Mouse (Mus musculus) splenic B cell, adult 2 months (primary cell): ENCODE data around the gene Snap25.

Experiments used
- DNase-seq: peaks from one replicate; pipeline ENCODE4 v3.0.0-alpha.2; 2011; ENCODE audit warnings: low read depth, low spot score
- H3K27me3 ChIP-seq: 2 replicates; pipeline ENCODE4 v1.6.1; 2012; ENCODE audit warnings: mild to moderate bottlenecking, low read length, moderate library complexity, mixed read lengths; ENCODE audit not compliant: control insufficient read depth, poor library complexity, insufficient read depth, severe bottlenecking
- H3K36me3 ChIP-seq: 2 replicates; pipeline ENCODE4 v1.6.1; 2012; ENCODE audit warnings: mild to moderate bottlenecking, low read length, moderate library complexity, mixed read lengths; ENCODE audit not compliant: control insufficient read depth, poor library complexity, insufficient read depth, severe bottlenecking

Snap25 gene

DNA sequence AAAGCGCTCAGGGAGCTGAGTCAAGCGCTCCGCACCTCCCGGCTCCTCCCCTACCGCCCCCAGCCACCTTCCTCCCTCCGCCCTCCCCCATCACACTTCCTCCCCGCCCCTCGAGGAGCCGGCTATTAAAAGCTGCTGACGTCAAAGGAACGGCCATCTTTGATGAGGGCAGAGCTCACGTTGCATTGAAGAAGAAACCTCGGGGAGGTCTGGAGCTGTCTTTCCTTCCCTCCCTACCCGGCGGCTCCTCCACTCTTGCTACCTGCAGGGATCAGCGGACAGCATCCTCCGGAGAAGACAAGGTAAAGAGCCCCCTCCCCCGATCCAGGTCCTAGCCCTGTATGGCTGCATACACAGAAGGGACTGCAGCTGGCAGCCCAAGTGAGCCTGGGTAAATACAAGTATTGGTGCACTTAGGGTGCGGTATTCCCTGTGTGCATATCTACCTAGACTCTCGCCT is at the start of gene Snap25:
Gene Snap25, plus strand, starts transcription at position 155 of the 460 bp plus-strand sequence.
- DNase-seq, result no peak
- H3K27me3 ChIP-seq, result no peaks in the 10 kb centered on the region
- H3K36me3 ChIP-seq, result no peaks in the 10 kb centered on the region

DNA sequence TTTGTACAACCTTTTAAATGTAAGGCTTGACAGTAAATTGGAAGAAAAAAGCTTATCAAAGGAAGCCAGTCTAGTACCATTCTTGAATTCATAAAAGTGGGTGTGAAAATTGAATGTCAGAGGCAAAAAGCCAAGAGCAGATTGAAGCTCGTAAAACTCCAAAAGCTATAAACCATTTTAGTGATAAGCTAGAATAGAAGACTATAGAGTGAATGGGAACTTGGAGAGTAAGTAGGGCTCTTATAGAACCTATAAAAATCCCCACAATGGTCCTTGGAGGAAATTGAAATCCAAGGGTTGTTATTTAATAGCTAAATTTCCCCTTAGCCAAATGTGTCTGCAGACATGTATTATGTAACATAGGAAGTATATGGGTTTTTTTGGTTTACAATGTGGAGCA is 46.3 kb upstream of the Snap25 start:
- H3K36me3 ChIP-seq, result no peaks in the 10 kb centered on the region
- no peaks in the 10 kb centered on the region for H3K27me3 ChIP-seq
- no peak for DNase-seq

DNA sequence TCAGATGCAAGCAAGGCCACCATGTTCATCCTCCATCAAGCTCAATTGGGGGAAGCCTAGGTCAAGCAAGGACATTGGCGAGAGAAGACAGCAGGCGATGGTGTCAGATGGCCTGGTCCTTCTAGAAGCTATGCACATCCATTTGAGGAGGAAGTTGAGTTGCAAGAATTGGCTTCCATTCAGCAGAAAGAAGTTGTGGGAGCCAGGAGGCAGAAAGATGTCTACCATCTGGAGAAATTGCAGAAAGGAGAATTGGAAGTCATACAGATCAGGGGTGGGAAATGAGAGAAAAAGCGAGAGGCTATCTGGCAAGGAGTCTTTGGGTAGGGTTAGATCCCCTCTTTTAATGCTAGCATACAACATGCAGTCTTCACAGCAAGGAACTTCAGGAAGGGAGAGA is 44.1 kb upstream of the Snap25 start:
- no peak for DNase-seq
- Histone ChIP-seq H3K36me3 (no peaks in the 10 kb centered on the region), H3K27me3 (no peaks in the 10 kb centered on the region)

DNA sequence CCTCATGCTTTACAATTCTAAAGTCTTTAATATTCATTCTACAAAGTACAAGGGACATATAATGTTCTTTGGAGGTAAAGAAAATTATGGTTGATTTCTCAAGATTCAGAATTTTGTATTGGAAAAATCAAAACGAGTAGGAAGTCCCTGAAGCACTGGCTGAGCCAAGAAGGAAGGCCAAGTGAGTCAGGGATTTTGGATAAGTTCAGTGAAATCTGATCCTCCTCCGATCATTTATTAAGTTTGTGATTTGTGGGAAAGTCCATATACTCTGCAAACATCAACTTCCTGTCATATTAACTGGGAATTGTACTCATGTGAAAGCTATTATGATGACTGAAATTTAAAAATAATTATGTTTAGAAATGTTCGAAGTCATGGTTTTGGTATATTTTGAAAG is 43.6 kb upstream of the Snap25 start:
- Histone ChIP-seq H3K36me3 (no peaks in the 10 kb centered on the region), H3K27me3 (no peaks in the 10 kb centered on the region)
- no peak for DNase-seq

DNA sequence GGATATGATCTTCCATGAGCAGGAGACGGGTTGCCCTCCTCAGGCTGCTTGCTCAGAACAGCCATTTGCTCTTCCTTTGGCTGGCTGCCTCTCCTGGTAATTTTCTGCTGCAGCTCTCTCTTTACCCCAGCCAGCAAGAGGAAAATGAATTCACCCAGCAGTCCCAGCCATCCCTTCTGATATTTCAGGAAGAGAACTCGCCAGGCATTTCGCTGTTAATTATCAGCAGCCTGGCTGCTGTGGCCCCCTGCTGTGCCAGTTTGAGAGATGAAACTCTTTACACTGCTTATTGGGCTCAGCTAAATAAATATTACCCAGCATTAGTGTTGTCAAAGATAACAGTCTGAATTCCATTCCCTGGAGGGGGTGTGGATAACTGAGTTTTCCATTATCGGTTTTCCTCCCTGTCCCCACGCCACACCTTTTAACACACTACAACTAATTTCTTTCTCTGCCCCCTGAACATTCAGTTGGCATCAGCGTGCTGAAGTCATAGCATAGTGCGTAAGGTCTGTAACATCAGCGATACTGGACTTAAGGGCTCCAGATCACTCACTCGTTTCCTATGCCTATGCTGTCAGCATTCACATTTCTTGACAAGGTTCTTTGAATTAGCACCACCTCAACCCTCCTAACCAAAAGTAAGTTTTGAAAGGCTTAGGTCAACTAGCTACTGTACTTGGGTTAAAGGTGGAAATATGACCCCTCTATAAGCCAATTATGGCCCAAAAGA is 42.5 kb upstream of the Snap25 start:
- no peak for DNase-seq
- H3K27me3 ChIP-seq, result no peaks in the 10 kb centered on the region
- H3K36me3 ChIP-seq, result no peaks in the 10 kb centered on the region

DNA sequence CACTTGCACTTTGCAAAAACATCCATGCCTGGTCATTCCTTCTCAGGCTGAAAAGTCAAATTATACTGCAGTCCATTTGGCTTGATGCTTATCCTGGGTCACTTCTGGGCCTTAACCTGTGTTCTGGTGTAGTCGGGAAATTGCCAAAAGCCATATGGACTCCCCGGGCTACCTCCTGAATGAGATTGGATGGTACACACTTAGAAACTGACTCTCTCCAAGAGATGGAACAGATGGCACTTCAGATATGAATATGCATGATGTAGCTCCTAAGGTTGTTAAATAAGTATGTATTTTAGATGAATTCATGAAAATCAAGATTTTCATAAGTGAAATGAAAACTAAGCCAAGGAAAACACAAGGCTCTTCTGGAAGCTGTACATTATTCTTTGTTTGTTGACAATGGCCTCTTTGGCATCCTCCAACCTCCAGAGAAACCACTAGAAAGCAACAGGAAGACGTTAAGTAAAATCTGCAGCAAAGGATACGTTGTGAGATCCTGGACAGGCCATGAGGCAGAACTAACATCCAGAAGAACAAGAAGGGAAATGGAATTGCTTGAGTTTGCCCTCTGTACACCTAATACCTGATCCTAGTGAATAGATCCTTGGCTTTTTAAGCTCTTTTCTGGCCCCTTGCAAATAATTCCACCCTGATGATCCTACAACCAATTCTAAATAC is 39.0 kb upstream of the Snap25 start:
- 0 out of 2 replicates have a peak, but pooled peaks cover 2% of the 10 kb centered on the region for H3K27me3 ChIP-seq
- H3K36me3 ChIP-seq, result no peaks in the 10 kb centered on the region
- DNase-seq, result no peak

DNA sequence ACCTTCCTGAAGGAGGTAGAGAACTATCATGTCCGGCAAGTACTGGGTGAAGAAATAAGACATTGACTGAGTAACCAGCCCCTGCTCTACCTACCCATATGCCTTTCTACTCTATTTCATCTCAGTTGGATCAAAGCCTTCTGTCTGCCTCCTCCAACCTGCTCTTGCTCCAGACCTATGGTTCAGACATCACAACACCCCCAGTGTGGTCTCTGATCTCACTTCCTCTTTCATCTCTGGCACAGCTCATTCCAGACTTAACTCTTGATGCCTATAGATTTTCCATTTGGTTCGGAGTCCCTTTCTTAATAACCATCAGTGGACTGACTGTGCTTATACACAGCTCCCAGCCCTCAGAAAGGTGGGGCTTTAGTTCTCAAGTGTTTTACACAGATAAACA is 37.1 kb upstream of the Snap25 start:
- no peaks in the 10 kb centered on the region for H3K36me3 ChIP-seq
- no peak for DNase-seq
- 0 out of 2 replicates have a peak, but pooled peaks cover 2% of the 10 kb centered on the region for H3K27me3 ChIP-seq

DNA sequence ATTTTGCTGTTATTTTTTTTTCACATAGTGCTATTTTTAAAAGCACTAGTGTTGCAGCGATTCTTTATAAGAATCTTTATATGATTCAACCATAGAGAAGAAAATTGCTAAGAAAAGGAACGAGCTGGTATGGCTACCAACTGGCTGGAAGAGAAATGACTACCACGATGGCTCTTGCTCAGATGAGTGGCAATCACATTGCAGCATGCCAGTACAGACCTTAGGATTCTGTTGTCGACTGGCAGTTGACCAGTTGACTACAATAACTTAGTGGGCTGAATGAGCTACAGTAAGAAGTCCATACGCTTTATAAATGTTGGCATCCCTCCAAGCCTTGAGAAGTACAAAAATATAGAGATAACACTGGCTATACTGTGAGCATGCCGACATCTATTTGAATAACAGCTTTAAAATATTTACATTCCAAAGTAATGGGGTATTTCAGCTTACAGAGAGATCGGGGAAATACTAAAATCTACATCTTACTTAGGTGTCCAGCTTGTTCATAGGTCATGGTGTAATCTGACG is 36.3 kb upstream of the Snap25 start:
- Histone ChIP-seq H3K27me3 (0 out of 2 replicates have a peak, but pooled peaks cover 2% of the 10 kb centered on the region), H3K36me3 (no peaks in the 10 kb centered on the region)
- no peak for DNase-seq

DNA sequence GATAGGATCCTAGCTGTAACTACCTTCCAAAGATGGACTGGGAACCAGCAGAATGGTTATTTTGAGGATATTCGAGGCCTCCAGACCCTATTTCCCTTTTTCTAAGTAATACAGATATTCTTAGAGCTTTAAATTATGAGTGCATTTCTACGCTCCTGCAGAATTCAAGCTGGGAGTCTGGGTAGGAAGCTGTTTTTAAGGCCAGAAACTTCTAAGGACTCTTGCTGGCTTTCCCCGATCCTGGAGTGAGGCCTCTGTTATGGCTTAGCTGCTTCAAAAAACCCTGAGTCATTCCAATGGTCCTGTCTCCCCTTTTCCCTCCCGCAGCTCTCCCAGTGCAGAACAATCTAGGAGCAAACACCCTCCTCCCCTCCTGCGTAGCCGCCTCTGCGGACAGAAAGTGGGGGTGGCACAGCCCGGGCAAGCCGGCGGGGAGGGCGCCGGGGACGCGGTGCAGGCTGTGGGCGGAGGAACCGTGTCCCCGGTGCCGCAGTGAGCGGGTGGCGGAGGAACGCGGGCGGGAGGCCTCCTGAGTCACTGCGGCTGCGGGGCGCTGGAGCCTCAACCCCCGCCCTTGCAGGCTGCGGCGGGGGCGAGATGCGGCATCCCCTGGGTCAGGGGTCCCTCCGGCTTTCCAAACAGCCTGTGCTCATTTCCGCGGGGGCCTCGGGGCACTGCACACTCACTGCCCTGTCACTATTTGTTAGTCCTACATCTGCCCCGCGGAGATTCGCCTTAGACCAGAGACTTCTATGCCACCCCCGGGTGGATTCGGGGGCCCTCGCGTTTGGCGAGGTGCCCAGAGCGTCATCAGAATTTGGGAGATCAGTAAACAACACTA is 34.7 kb upstream of the Snap25 start:
- no peak for DNase-seq
- H3K36me3 ChIP-seq, result no peaks in the 10 kb centered on the region
- H3K27me3 ChIP-seq, result 0 out of 2 replicates have a peak, but pooled peaks cover 2% of the 10 kb centered on the region

DNA sequence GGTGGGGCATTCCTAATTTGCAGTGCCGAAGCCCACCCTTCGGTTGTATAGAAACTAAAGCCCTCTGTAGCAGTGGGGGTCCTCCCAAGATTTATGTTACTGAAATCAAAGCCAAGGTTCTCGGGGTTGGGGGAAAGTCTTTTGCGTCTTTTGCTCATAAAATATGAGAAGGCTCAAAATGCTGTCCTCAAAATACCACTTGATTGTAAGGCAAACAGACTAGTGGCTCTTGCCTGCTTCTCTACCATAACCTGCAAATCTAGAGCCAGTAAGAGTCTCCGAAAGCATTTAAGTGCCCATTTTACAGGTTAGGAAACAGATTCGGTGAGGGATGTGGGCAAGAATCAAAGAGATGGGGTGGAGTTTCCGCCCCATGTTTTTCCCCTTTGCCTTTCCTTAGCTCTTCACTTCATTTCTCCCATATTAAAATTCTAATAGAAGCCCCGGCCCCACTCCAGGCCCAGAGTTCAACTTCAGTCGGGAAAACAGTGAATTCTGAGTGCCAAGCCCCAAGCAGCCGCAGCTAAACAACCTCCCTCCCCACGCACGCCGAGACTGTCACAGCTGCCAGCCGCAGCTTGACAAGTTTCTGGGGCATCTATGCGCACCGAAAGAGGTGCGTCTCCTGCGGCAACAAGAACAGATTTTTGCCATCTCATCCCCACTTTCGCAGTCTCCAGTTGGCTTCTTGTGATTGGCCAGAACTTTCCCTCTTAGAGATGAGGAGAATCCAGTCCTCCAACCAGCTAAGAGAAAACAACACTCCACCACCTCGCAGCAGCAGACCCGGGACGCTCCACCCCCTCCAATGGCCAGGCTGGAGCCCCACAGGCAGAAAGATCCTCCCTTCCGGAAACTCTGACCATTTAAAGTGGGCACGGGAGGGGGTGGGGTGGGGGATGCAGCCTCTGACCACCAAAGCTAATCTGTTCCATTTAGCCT is 33.7 kb upstream of the Snap25 start:
- H3K27me3 ChIP-seq, result 0 out of 2 replicates have a peak, but pooled peaks cover 2% of the 10 kb centered on the region
- H3K36me3 ChIP-seq, result no peaks in the 10 kb centered on the region
- DNase-seq, result no peak

DNA sequence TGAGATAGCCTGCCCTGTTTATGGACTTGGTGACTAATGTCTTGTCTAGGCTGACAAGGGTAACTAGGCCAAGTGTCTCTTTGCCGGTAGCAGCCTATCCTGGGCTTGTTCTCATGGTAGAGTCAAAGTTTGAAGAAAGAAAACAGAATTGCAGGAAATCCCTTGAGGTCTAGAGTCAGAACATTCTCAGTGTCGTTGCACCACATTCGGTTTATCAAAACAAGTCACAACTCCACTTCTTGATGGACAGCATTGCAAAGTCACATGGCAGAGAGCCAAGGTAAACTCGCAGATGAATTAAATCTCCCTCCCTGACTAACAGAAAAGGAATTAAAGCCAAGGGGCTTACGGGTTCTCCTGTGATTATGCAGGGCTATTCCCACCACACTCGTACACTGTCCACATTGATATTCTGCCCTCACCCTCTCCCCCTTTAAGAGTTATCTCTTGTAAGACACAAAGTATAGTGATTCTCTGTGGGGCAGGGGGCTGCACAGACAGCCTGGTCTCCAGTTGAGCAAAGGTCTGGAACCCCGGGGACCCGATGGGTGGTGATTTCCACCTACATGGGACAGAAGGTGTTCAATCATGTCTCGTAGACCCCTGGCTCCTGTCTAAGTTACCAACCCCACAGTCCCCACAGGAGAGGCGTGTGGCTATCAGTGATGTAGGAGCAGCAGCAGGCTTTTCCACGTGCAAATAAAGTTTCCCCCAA is 30.9 kb upstream of the Snap25 start:
- Histone ChIP-seq H3K36me3 (no peaks in the 10 kb centered on the region), H3K27me3 (0 out of 2 replicates have a peak, but pooled peaks cover 2% of the 10 kb centered on the region)
- DNase-seq, result no peak

DNA sequence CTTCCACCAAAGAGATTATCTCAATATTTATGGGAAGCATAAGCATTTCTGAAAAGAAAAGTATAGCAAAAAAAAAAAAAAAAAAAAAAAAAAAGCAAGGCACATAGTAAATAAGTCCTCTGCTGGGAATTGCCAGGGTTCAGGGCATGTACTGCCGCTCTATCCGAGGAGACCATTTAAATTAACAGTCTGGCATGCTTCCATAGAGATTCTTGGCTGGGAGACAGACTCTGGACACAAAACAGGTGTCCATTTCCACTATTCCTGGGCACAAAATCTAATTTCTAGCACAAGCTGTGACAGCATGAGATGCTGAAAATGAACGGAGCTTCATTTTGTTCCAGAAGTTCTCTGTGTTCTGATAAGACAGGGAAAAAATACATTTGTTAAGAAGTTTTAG is 27.1 kb upstream of the Snap25 start:
- no peaks in the 10 kb centered on the region for H3K36me3 ChIP-seq
- DNase-seq, result no peak
- no peaks in the 10 kb centered on the region for H3K27me3 ChIP-seq

DNA sequence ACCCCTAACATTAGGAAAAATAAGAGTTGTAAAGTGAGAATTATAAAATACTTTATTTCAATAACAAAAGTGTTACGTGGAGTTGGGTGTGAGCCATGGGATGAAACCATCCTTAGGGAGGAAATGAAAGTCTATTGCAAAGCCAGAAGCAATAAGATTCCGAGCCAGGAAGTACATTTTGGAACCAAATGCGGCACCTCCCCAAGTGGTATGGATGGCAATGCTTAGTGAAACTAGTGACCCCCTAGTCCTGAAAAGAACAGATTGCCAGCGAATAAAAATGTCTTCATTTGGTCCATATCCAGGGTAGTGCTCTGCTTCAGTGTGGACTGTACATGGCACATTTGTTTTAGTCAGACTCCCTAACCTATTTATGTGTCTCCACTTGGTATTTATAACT is 25.9 kb upstream of the Snap25 start:
- DNase-seq, result no peak
- H3K36me3 ChIP-seq, result no peaks in the 10 kb centered on the region
- no peaks in the 10 kb centered on the region for H3K27me3 ChIP-seq
